Mouse (Mus musculus) kidney, adult 2 months (tissue): ENCODE results near the gene Atf6b. TPM values are rescaled to one million over a fixed set of nuclear protein-coding genes. Genes with fewer than 3 reads are reported as not detected.

Source experiments
- DNase-seq: peaks from one replicate; pipeline ENCODE4 v3.0.0; 2021
- H3K27ac ChIP-seq: fragments of 200-500 bp; 2 replicates; pipeline ENCODE4 v1.5.1; 2012; ENCODE audit warnings: low read depth, low read length, control low read depth, inconsistent platforms; ENCODE audit not compliant: insufficient read depth
- H3K27me3 ChIP-seq: fragments of 200-500 bp; replicated peaks from 2 replicates; pipeline ENCODE4 v1.6.1; 2012; ENCODE audit warnings: mild to moderate bottlenecking, moderate library complexity, low read length, inconsistent platforms; ENCODE audit not compliant: control insufficient read depth, insufficient read depth
- H3K36me3 ChIP-seq: fragments of 200-500 bp; 2 replicates; pipeline ENCODE4 v1.6.1; 2012; ENCODE audit warnings: mild to moderate bottlenecking, moderate library complexity, low read length, inconsistent platforms; ENCODE audit not compliant: control insufficient read depth, insufficient read depth
- H3K4me1 ChIP-seq: fragments of 200-500 bp; 2 replicates; pipeline ENCODE4 v1.6.1; 2011; ENCODE audit warnings: low read length; ENCODE audit not compliant: control insufficient read depth, insufficient read depth
- H3K4me3 ChIP-seq: fragments of 200-500 bp; 2 replicates; pipeline ENCODE4 v1.5.1; 2011; ENCODE audit warnings: mild to moderate bottlenecking, low read depth, low read length, control low read depth; ENCODE audit not compliant: insufficient read depth
- CTCF ChIP-seq: fragments of 200-500 bp; conservative IDR thresholded peaks from 2 replicates; pipeline ENCODE4 v1.5.1; 2011; ENCODE audit warnings: low read depth, mild to moderate bottlenecking, control low read depth, low read length, moderate library complexity, mixed read lengths; ENCODE audit not compliant: insufficient read depth, insufficient read length
- POLR2A ChIP-seq: fragments of 200-500 bp; IDR thresholded peaks from one replicate; pipeline ENCODE4 v1.6.1; 2011; ENCODE audit warnings: low read depth, low read length, control low read depth
- WGBS: fragments of 180-500 bp; shearing (Covaris S2); methylation state at CpG from one replicate; pipeline ENCODE4 v1.1.7; 2018; 5-methylcytosine and 5-hydroxymethylcytosine counted together
- polyA plus RNA-seq: library from polyadenylated mRNA; depleted of rRNA; stranded (reverse); fragments of >200 nt; gene quantifications from 2 replicates; pipeline ENCODE4 v1.2.3, GENCODE M21; 2012

The Atf6b gene
- polyA plus RNA-seq, 1 experiment = 52.5 TPM

GRCm38 (mm10) chr17:34649106-34649864 is 2.3 kb downstream of the Atf6b start:
- no peak for TF ChIP-seq CTCF
- WGBS = 87% methylated on average over 18 of the region's 18 CpGs
- Histone ChIP-seq H3K4me3 (no peak overlapping the region), H3K27ac (no peak overlapping the region), H3K36me3 (no peaks in the 10 kb centered on the region; the same call in 1 of the 2 replicates), H3K4me1 (peaks cover 3% of the 10 kb centered on the region; the same call in 1 of the 2 replicates), H3K27me3 (no peaks in the 10 kb centered on the region)
- no peak for DNase-seq

GRCm38 (mm10) chr17:34650781-34651180 is 3.8 kb downstream of the Atf6b start:
- no peaks in the 10 kb centered on the region for H3K27me3 ChIP-seq
- peaks cover 4% of the 10 kb centered on the region; the same call in 1 of the 2 replicates for H3K4me1 ChIP-seq
- DNase-seq = no peak
- H3K27ac ChIP-seq = no peak overlapping the region
- H3K36me3 ChIP-seq = no peaks in the 10 kb centered on the region; the same call in 1 of the 2 replicates
- no peak for TF ChIP-seq POLR2A
- TF ChIP-seq CTCF = no peak
- no peak overlapping the region for H3K4me3 ChIP-seq
- 84% methylated on average over 14 of the region's 14 CpGs for WGBS

- H3K27ac ChIP-seq = no peak overlapping the region
- peaks cover 8% of the 10 kb centered on the region; the same call in 1 of the 2 replicates for H3K4me1 ChIP-seq
- no peaks in the 10 kb centered on the region; the same call in 1 of the 2 replicates for H3K36me3 ChIP-seq
- no peaks in the 10 kb centered on the region for H3K27me3 ChIP-seq
- DNase-seq = peak; percentile 69
- no peak overlapping the region for H3K4me3 ChIP-seq
- WGBS = 43% methylated on average over 19 of the region's 19 CpGs
- TF ChIP-seq CTCF (peak; percentile 54; the same call in 1 of the 2 replicates), POLR2A (no peak)
Observed at GRCm38 (mm10) chr17:34651507-34652221, 4.7 kb downstream of the Atf6b start.

- H3K4me1 ChIP-seq = peaks cover 8% of the 10 kb centered on the region; the same call in 1 of the 2 replicates
- no peaks in the 10 kb centered on the region; the same call in 1 of the 2 replicates for H3K36me3 ChIP-seq
- TF ChIP-seq POLR2A (no peak), CTCF (no peak)
- H3K27me3 ChIP-seq = no peaks in the 10 kb centered on the region
- no peak overlapping the region for H3K27ac ChIP-seq
- WGBS = 76% methylated on average over 10 of the region's 10 CpGs
- no peak for DNase-seq
- no peak overlapping the region for H3K4me3 ChIP-seq
Observed at GRCm38 (mm10) chr17:34652546-34652945, 5.6 kb downstream of the Atf6b start.

- H3K27ac ChIP-seq = no peak overlapping the region
- 94% methylated on average over 8 of the region's 8 CpGs for WGBS
- H3K4me1 ChIP-seq = peaks cover 8% of the 10 kb centered on the region; the same call in 1 of the 2 replicates
- H3K4me3 ChIP-seq = no peak overlapping the region
- H3K27me3 ChIP-seq = no peaks in the 10 kb centered on the region
- TF ChIP-seq CTCF (no peak), POLR2A (no peak)
- no peak for DNase-seq
- no peaks in the 10 kb centered on the region; the same call in 1 of the 2 replicates for H3K36me3 ChIP-seq
Observed at GRCm38 (mm10) chr17:34652985-34653384, 6.0 kb downstream of the Atf6b start.

GRCm38 (mm10) chr17:34653746-34654285 is 6.9 kb downstream of the Atf6b start:
- no peaks in the 10 kb centered on the region; the same call in 1 of the 2 replicates for H3K36me3 ChIP-seq
- H3K27me3 ChIP-seq = no peaks in the 10 kb centered on the region
- peak; percentile 65 for TF ChIP-seq CTCF
- no peak for TF ChIP-seq POLR2A
- no peak overlapping the region; the same call in 1 of the 2 replicates for H3K27ac ChIP-seq
- H3K4me1 ChIP-seq = peaks cover 8% of the 10 kb centered on the region; the same call in 1 of the 2 replicates
- H3K4me3 ChIP-seq = no peak overlapping the region
- WGBS = 70% methylated on average over 9 of the region's 9 CpGs
- DNase-seq = peak; percentile 60
